Mouse (Mus musculus) urinary bladder, adult 18-20 months (tissue): ENCODE data around the gene Ppt1.
"Not testable (repeated sequence)": the region's sequence is repeated elsewhere in the genome, so short reads cannot be mapped to it uniquely, and the experiment has no call there.

Experiments used
- DNase-seq, 2 experiments: peaks; one replicate each; pipeline ENCODE4 v3.0.0; 2022; ENCODE audit warnings: low spot score in 2 of 2, mixed read lengths in 2 of 2

Gene Ppt1

GRCm38 (mm10) chr4:122835530-122836402, at the start of gene Ppt1:
TSS of gene Ppt1 (plus strand) at chr4:122836242.
- DNase-seq: peak; percentile 76 to 77

DNA sequence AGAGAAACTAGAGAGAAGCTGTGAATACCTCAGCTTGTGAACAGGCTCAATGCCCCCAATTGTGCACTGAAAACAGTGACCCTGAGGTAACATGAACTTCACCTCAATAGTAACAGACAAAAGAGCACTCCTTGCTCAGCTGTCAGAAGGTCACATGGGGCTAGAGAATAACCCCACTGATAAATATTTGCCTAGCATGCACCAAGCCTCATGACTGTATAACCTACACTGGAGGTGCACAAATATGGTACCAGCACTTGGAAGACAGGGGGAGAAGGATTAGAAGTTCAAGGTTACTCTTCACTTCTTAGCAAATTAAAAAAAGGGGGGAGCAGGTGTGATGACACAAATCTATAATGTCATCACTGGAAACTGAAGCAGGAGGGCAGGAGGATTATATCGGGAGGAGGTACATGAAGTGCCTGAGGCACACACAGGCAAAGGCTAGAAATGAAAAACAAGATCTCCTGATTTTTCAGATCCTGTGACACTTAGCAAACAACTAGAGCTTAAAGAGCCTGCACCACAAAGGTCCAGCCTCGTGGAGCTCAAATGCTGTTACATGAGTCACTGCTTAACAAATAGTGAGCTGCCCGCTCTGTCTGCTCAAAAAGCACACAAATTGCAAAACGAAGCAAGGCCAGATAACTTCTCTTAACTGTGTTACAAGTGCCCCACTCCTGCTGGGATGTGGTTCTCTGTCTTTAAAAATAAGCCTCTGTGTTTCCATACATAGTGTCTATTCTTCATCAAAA, 46.5 kb upstream of the Ppt1 start:
- peak in 1 of 2 experiments; percentile 3 for DNase-seq

- DNase-seq: peak; percentile 54 to 61
These were observed 27.9 kb upstream of the Ppt1 start for GRCm38 (mm10) chr4:122808108-122808507.

DNA sequence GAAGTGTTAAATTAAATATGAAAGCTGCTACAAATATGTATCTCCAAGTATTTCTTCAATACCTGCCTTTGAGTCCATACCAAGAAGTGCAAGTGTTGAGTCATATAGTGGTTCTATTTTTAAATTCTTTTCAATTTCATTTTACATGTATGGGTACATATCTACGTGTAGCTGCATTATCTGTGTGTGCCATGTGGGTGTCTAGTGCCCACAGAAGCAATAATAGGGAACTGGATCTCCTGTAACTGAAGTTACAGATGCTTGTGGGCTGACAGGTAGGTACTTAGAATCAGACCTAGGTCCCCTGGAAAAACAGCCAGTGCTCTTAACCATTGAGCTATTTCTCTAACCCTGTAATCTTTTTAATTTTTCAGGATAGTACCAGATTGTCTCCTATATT, 24.9 kb upstream of the Ppt1 start:
- DNase-seq: no peak

GRCm38 (mm10) chr4:122811824-122812223, 24.2 kb upstream of the Ppt1 start:
- DNase-seq: no peak

DNA sequence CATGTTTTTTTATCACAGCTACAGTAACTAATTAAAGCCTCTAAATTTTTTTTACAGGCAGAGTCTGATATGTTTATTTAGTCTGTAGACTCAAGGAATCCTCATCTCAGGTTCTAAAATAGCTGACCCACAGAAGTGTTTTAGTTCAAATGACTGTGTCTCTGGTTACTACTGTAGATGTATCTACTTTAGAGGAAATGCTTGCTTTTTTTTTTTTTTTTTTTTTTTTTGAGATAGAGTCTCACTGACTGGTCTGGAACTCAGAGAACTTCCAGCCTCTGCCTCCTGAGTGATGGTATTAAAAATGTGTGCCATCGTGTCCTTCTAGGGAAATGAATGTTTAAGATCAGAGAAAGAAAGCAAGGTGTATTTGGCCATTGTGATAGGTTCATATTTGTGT, 19.8 kb upstream of the Ppt1 start:
- no peak for DNase-seq

GRCm38 (mm10) chr4:122820941-122821340, 15.1 kb upstream of the Ppt1 start:
- not testable (repeated sequence) for DNase-seq

DNA sequence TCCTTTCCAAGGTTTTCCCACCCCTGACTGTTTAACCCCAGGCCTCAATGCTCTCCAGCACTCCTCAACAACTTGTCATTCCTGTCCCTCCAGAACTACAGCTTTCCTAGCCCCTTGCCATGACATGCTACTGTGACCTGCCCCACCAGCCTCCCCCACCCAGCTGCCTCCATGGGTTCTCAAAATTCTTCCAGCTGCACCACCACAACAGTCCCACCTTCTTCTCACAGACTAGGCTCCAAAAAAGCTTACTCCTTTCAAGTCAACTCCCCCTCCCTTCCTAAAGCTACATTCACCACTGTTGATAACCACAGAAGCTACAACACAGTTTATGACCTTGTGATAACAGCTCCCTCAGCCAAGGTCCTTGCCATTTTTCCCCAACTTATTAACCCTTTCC, 8.4 kb upstream of the Ppt1 start:
- DNase-seq: no peak

GRCm38 (mm10) chr4:122829339-122829738, 6.7 kb upstream of the Ppt1 start:
- DNase-seq: no peak

- DNase-seq: no peak
These were observed 4.2 kb upstream of the Ppt1 start for GRCm38 (mm10) chr4:122831888-122832287.

DNA sequence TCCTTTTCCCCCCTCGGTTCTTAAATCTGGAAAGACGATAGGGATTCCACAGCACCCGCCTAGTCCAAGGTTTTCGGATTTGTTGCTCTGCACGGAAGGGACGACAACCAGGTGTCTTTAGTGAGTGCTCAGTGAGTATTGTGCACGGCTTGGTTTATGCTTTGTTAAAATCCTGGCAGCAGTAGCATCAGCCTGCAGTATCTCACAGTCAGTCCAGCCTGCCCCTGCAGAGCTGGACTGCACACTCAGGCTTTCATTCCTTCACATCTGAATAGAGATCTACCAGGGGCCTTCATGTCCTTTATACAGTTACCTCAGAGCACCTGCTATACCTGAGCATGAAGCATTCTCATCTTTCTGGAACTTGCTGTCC, 347 bp downstream of the Ppt1 start:
- DNase-seq: no peak

DNA sequence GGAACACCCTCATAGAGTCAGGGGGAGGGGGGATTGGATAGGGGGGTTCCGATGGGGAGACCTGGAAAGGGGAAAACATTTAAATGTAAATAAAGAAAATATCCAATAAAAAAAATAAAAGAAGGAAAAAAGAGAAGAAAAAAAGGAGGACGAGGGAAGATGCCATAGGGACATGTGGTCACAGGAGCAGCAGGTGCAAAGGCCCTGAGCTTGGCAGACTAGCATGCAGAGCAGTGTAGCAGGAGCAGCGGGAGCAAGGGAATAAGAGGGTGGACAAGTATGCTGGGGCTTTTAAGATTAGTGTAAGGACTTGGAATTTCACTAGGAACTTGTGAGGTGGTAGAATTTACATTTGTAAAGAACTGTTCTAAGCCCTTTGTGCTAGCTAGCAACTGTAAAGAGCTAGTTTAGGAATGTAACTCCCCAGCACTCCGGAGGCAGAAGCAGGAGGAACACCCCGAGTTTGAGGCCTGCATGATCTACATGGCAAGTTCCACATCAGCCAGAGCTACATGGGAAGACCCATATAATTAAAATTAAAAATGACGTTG, 1.2 kb downstream of the Ppt1 start:
- DNase-seq: no peak

DNA sequence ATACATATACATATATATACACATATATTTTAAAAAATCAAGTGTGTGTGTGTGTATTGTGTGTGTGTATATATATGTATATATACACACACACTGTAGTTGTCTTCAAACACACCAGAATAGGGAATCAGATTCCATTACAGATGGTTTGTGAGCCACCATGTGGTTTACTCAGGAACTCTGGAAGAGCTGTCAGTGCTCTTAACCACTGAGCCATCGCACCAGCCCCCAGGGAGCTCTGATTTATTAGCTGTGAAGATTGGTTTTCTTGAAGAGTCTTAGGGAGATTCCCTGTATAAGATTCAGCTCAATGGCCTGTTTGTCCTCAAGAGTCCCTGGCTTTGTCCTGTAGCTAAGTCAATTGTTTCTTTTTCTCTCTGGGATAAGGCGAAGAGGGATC, 2.0 kb downstream of the Ppt1 start:
- no peak for DNase-seq

DNA sequence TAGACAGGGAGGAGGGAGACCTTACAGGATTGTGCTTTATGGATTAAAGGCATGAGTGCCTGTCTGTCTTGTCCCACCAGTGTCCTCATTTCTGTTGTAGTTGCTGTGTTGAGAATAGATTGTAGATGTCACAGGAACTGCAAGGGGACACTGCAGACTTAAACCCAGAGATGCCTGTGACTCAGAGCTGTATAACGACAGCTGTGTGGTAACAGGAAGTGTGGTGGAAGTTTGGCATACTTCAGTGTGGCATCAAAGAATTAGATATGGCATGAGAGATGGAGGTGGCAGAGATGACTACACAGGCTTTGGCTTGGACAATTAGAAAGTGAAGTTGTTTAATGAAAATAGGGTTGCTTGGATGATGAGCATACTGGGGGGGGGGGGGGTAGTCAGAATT, 2.4 kb downstream of the Ppt1 start:
- DNase-seq: no peak

- DNase-seq: no peak
These were observed 12.1 kb downstream of the Ppt1 start for GRCm38 (mm10) chr4:122848150-122848621.

GRCm38 (mm10) chr4:122851535-122851934, 15.5 kb downstream of the Ppt1 start:
- DNase-seq: no peak

GRCm38 (mm10) chr4:122853691-122854090, 17.6 kb downstream of the Ppt1 start:
- no peak for DNase-seq

DNA sequence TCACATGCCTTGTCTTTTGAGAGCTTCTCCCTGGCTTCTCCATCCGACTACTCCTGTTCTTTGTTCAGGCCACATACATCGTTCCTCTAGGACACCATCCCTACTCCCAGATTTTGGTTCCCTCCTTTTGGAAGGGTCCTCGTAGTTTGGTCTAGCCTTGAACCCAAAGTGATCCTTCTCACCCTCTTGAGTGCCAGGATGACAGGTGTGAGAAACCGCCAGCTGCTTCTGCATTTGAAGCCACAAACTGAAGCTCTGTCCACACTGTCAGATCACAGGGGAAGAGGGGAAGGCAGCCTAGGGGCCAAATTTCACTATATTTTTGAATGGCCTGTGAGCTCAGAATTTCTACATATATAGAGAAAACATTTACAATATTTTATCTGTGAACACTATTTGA, 18.7 kb downstream of the Ppt1 start:
- no peak for DNase-seq

DNA sequence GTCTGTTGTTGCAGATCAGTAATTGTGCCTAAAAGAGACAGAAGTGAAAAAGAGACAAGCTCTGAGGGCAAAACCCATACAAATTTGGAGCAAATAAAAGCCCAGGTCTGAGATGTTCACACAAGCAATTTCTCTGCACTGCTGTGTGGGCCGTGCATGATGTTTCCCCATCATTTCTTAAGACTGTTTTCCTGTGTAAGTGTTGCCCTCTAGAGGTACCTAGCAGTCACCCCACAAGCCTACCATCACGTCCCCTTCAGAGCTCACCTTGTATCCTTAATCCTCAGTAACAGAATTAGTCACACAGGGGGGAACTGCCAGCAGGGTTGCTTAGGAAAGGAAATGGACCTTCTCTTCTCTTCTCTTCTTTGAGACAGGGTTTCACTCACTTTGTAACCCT, 21.9 kb downstream of the Ppt1 start:
- no peak for DNase-seq

DNA sequence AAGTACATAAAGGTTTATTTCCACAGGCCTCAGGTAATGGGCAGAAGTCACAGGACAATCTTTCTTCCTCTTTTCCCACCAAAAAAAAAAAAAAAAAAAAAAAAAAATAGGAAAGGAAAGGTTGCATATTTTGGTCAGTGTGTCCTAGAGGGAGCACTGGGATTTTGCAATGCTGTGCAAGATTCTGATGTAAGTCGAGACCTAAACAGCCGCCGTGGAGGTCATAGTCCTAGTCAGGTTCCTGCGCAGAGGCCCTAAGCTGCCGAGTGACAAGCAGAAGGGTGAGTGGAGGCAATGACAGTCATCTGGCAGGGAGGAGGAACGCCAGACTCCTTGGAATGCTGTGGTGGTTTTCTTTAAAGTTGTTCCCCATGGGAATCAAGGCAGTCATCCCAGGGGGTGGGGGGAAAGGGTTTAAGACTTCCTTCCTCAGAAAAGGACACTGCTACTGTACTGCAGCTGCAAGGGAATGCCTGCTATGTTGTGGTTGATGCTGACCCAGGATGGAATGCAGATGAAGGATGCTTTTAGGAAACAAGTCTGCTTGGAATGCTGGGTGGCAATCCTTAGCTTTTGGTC, 23.1 kb downstream of the Ppt1 start:
- no peak for DNase-seq

DNA sequence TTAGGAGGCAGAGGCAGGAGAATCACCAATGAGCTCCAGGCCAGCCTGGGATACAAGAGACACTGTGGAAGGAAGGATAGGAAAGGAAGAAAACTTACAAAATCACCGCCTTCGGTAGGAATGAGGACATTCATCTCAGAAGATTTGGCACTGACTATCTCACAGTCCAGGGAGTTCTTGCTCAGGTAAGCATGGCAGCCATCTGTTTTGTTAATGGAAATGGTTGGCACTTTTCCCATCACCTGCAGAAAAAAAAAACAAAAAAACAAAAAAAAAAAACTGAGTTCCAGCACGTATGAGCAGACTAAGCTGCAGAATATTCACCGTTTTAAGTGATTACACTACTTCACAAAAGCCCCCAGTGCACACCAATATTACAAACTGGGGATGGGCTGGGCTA, 25.8 kb downstream of the Ppt1 start:
- DNase-seq: no peak

DNA sequence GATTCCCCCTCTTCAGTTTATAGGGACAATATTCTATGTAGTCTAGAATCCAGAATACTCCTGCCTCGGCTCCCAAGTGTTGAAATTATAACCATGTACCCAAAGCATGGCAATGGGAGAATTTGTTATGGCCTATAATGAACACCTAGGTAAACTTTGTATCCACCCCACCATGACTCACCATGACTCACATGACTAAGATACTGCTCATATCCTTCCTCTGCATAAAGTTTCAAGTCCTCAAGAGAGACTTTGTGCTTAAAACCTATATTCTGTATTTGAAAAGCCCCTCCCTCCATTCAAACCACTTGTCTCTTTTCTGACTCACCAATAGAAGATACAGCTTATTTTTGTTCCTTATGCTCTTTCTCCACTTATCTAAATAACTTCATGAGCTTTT, 32.0 kb downstream of the Ppt1 start:
- no peak for DNase-seq
